Mouse (Mus musculus) MEL (cell line): Measurements from ENCODE around the gene Arl3. TPM values are rescaled to one million over a fixed set of nuclear protein-coding genes. Genes with fewer than 3 reads are reported as not detected.

Source experiments
- DNase-seq: peaks from one replicate; pipeline ENCODE4 v3.0.0; 2011; ENCODE audit warnings: low read depth, low spot score
- H3K27ac ChIP-seq: 2 replicates; pipeline ENCODE4 v1.5.1; 2012; ENCODE audit warnings: low read depth, mild to moderate bottlenecking, control low read depth, low read length, moderate library complexity; ENCODE audit not compliant: control insufficient read depth
- H3K27me3 ChIP-seq, 2 experiments: fragments of 150-350 bp in 1 of 2; sonication (generic) in 1 of 2; 2 replicates each; pipeline ENCODE4 v1.6.1; 2012; ENCODE audit warnings: low read length in 2 of 2, mild to moderate bottlenecking in 2 of 2, improper control_type of control experiment in 1 of 2, moderate library complexity in 1 of 2; ENCODE audit not compliant: insufficient read depth in 2 of 2, control insufficient read depth in 1 of 2
- H3K36me3 ChIP-seq, 2 experiments: 2 replicates each; pipeline ENCODE4 v1.6.1; 2012 to 2014; ENCODE audit warnings: low read length in 2 of 2, improper control_type of control experiment in 1 of 2, inconsistent platforms in 1 of 2, mild to moderate bottlenecking in 1 of 2; ENCODE audit not compliant: insufficient read depth in 2 of 2, control insufficient read depth in 1 of 2
- H3K4me1 ChIP-seq, 2 experiments: fragments of 150-350 bp in 1 of 2; sonication (generic) in 1 of 2; 2 replicates each; pipeline ENCODE4 v1.6.1; 2012; ENCODE audit warnings: low read length in 2 of 2, improper control_type of control experiment in 1 of 2, mild to moderate bottlenecking in 1 of 2; ENCODE audit not compliant: insufficient read depth in 2 of 2, control insufficient read depth in 1 of 2
- H3K4me3 ChIP-seq, 2 experiments: fragments of 150-350 bp in 1 of 2; sonication (generic) in 1 of 2; 2 replicates each; pipeline ENCODE4 v1.5.1; 2012; ENCODE audit warnings: low read depth in 2 of 2, low read length in 2 of 2, mild to moderate bottlenecking in 2 of 2, moderate library complexity in 2 of 2, control low read depth in 1 of 2, improper control_type of control experiment in 1 of 2; ENCODE audit not compliant: control insufficient read depth in 1 of 2, insufficient read depth in 1 of 2
- H3K79me2 ChIP-seq: 2 replicates; pipeline ENCODE4 v1.6.1; 2012; ENCODE audit warnings: mild to moderate bottlenecking, low read length, moderate library complexity; ENCODE audit not compliant: control insufficient read depth, poor library complexity, insufficient read depth
- H3K9ac ChIP-seq: 2 replicates; pipeline ENCODE4 v1.6.1; 2012; ENCODE audit warnings: low read depth, mild to moderate bottlenecking, control low read depth, low read length, moderate library complexity; ENCODE audit not compliant: control insufficient read depth, poor library complexity, severe bottlenecking
- H3K9me3 ChIP-seq: fragments of 150-350 bp; sonication (generic); replicated peaks from 2 replicates; pipeline ENCODE4 v1.6.1; 2012; ENCODE audit warnings: mild to moderate bottlenecking, low read length, improper control_type of control experiment, moderate library complexity; ENCODE audit not compliant: insufficient read depth
- ETS1 ChIP-seq: IDR thresholded peaks from 2 replicates; pipeline ENCODE4 v1.6.1; 2012; ENCODE audit warnings: low read depth, mild to moderate bottlenecking, inconsistent platforms, low read length, improper control_type of control experiment, moderate library complexity
- NELFE ChIP-seq: IDR thresholded peaks from 2 replicates; pipeline ENCODE4 v1.6.1; 2011; ENCODE audit warnings: low read depth, low read length, improper control_type of control experiment
- RAD21 ChIP-seq: IDR thresholded peaks from 2 replicates; pipeline ENCODE4 v1.6.1; 2011; ENCODE audit warnings: mild to moderate bottlenecking, low read depth, low read length, improper control_type of control experiment
- RCOR1 ChIP-seq: IDR thresholded peaks from 2 replicates; pipeline ENCODE4 v1.6.1; 2012; ENCODE audit warnings: low read depth, mild to moderate bottlenecking, inconsistent platforms, low read length, improper control_type of control experiment
- USF1 ChIP-seq: IDR thresholded peaks from 2 replicates; pipeline ENCODE4 v1.6.1; 2014; ENCODE audit warnings: low read depth, mild to moderate bottlenecking, inconsistent platforms, low read length, improper control_type of control experiment, moderate library complexity
- USF2 ChIP-seq, 2 experiments: IDR thresholded peaks; 2 replicates each; pipeline ENCODE4 v1.6.1; 2011 to 2012; ENCODE audit warnings: improper control_type of control experiment in 2 of 2, low read length in 2 of 2, borderline replicate concordance in 1 of 2, inconsistent platforms in 1 of 2, low read depth in 1 of 2, mild to moderate bottlenecking in 1 of 2; ENCODE audit not compliant: insufficient read depth in 1 of 2
- ZNF384 ChIP-seq: IDR thresholded peaks from 2 replicates; pipeline ENCODE4 v1.6.1; 2012; ENCODE audit warnings: low read depth, mild to moderate bottlenecking, inconsistent platforms, low read length, improper control_type of control experiment
- polyA plus RNA-seq, 2 experiments: library from polyadenylated mRNA; stranded (reverse) in 1 of 2; unstranded in 1 of 2; fragments of >175 nt in 1 of 2; fragments of >200 nt in 1 of 2; gene quantifications; 2 replicates each; pipeline versions ENCODE4 v1.2.1 to v1.2.4; 2012; ENCODE audit warnings: low replicate concordance in 2 of 2, low read depth in 1 of 2; ENCODE audit not compliant: insufficient read length in 2 of 2, insufficient read depth in 1 of 2, missing spikeins in 1 of 2
- total RNA-seq: library from RNA; depleted of rRNA; stranded (reverse); fragments of 300-350 nt; gene quantifications from 2 replicates; pipeline ENCODE4 v1.2.3, GENCODE M21; 2012; rRNA removed

The Arl3 gene
- total and polyA plus RNA-seq, 3 experiments: 62.4 to 123 TPM; not detected in 1

DNA sequence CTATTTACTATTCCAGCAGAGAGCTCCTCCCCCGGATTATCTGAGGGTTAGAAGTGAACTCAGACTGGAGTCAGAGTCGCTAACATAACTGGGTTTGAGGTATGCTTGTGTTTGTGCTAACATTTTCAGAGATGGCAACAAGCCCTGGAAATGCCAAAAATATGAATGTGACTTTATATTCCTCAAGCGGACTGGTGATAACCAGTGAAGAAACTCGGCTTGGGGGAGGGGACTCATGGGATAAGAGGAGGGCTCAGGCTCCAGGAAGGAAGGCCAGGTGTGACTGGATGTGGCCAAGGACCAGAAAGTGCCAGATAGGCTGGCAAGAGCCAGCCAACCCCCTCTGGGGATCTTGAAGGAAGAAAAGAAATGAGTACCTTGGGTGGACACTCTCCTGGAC lies 91.2 kb downstream of the Arl3 start:
- no peak overlapping the region for H3K27ac ChIP-seq
- no peaks in the 10 kb centered on the region for H3K9me3 ChIP-seq
- no peak overlapping the region for H3K9ac ChIP-seq
- H3K79me2 ChIP-seq: no peaks in the 10 kb centered on the region
- no peak for DNase-seq
- no peak overlapping the region for H3K4me3 ChIP-seq
- TF ChIP-seq RCOR1 (no peak), ZNF384 (no peak), USF2 (IDR thresholded peaks at IDR 0.05; ENCODE audit: borderline replicate concordance in 1 of 2, insufficient read depth in 1 of 2, low read depth in 1 of 2, low read length in 2 of 2) (no peak), RAD21 (no peak), USF1 (no peak)
- peaks cover 0 to 14% of the 10 kb centered on the region in 2 experiments; a peak in 3 of 4 replicates for H3K36me3 ChIP-seq
- no peaks in the 10 kb centered on the region for H3K27me3 ChIP-seq
- peaks cover 0 to 18% of the 10 kb centered on the region in 2 experiments; a peak in 3 of 4 replicates for H3K4me1 ChIP-seq

GRCm38 (mm10) chr19:46481352-46481751 lies 91.6 kb downstream of the Arl3 start:
- H3K9ac ChIP-seq: no peak overlapping the region
- H3K27me3 ChIP-seq: no peaks in the 10 kb centered on the region
- no peak for DNase-seq
- TF ChIP-seq NELFE (no peak), ETS1 (no peak)
- TF ChIP-seq, all 39 proteins: peak for 0
- no peak overlapping the region for H3K4me3 ChIP-seq
- no peaks in the 10 kb centered on the region for H3K9me3 ChIP-seq
- H3K36me3 ChIP-seq: peaks cover 2 to 14% of the 10 kb centered on the region in 2 experiments; a peak in 3 of 4 replicates
- peaks cover 0 to 18% of the 10 kb centered on the region in 2 experiments; a peak in 3 of 4 replicates for H3K4me1 ChIP-seq
- no peak overlapping the region for H3K27ac ChIP-seq
- H3K79me2 ChIP-seq: no peaks in the 10 kb centered on the region

Other genes starting within 250 kb of the Arl3 start
- 1.9 and 4.5 TPM in 2 replicates for gene Psd, start 246.0 kb downstream of the Arl3 start, total RNA-seq
- 10 to 100 TPM in 1 of 2 experiments, not detected in 1; 17.2 TPM for gene Psd, start 246.0 kb downstream of the Arl3 start, polyA plus RNA-seq
- gene Fbxl15, start 245.0 kb downstream of the Arl3 start, total RNA-seq: 12.1 and 12.7 TPM in 2 replicates
- 10 to 100 TPM in 1 of 2 experiments, not detected in 1; 13.2 TPM for gene Fbxl15, start 245.0 kb downstream of the Arl3 start, polyA plus RNA-seq
- gene Cuedc2, start 234.5 kb downstream of the Arl3 start, total RNA-seq: 270 and 302 TPM in 2 replicates
- gene Cuedc2, start 234.5 kb downstream of the Arl3 start, polyA plus RNA-seq: 100 to 1,000 TPM; 251 to 297 TPM
- 4.7 and 5.5 TPM in 2 replicates for gene Mfsd13a, start 232.1 kb downstream of the Arl3 start, total RNA-seq
- gene Mfsd13a, start 232.1 kb downstream of the Arl3 start, polyA plus RNA-seq: 10 to 100 TPM in 1 of 2 experiments, not detected in 1; 45.9 TPM
- 0.50 and 0.78 TPM in 2 replicates for gene 2310034G01Rik, start 222.9 kb downstream of the Arl3 start, total RNA-seq
- under 1 TPM in 1 of 2 experiments, not detected in 1; 0.95 TPM for gene 2310034G01Rik, start 222.9 kb downstream of the Arl3 start, polyA plus RNA-seq
- gene Actr1a, start 177.4 kb downstream of the Arl3 start, total RNA-seq: 140 TPM in 2 replicates
- gene Actr1a, start 177.4 kb downstream of the Arl3 start, polyA plus RNA-seq: 100 to 1,000 TPM; 193 to 530 TPM
- gene Sufu, start 176.3 kb downstream of the Arl3 start, total RNA-seq: 11.4 and 13.7 TPM in 2 replicates
- 10 to 100 TPM in 1 of 2 experiments, not detected in 1; 42.5 TPM for gene Sufu, start 176.3 kb downstream of the Arl3 start, polyA plus RNA-seq
- 19.1 and 21.2 TPM in 2 replicates for gene Trim8, start 71.5 kb downstream of the Arl3 start, total RNA-seq
- 10 to 100 TPM in 1 of 2 experiments, not detected in 1; 57.2 TPM for gene Trim8, start 71.5 kb downstream of the Arl3 start, polyA plus RNA-seq
- gene Sfxn2, start 167 bp upstream of the Arl3 start, total RNA-seq: 16.1 and 20.3 TPM in 2 replicates
- gene Sfxn2, start 167 bp upstream of the Arl3 start, polyA plus RNA-seq: 10 to 100 TPM; 21.2 to 36.6 TPM
- 47.0 and 52.9 TPM in 2 replicates for gene Wbp1l, start 25.9 kb upstream of the Arl3 start, total RNA-seq
- 10 to 100 TPM in 1 of 2 experiments, not detected in 1; 70.0 TPM for gene Wbp1l, start 25.9 kb upstream of the Arl3 start, polyA plus RNA-seq
- gene Cyp17a1, start 100.0 kb upstream of the Arl3 start, total RNA-seq: not detected in 2 replicates
- gene Cyp17a1, start 100.0 kb upstream of the Arl3 start, polyA plus RNA-seq: not detected
- 4.1 and 5.1 TPM in 2 replicates for gene Borcs7, start 116.7 kb upstream of the Arl3 start, total RNA-seq
- gene Borcs7, start 116.7 kb upstream of the Arl3 start, polyA plus RNA-seq: 10 to 100 TPM in 1 of 2 experiments, not detected in 1; 11.1 TPM
- 17.0 and 22.8 TPM in 2 replicates for gene As3mt, start 134.3 kb upstream of the Arl3 start, total RNA-seq
- 10 to 100 TPM in 1 of 2 experiments, not detected in 1; 52.2 TPM for gene As3mt, start 134.3 kb upstream of the Arl3 start, polyA plus RNA-seq
- gene Cnnm2, start 188.4 kb upstream of the Arl3 start, total RNA-seq: 4.0 and 5.7 TPM in 2 replicates
- gene Cnnm2, start 188.4 kb upstream of the Arl3 start, polyA plus RNA-seq: 10 to 100 TPM in 1 of 2 experiments, not detected in 1; 10.7 TPM